Mouse (Mus musculus): ENCODE data around the gene Lhfpl1. TPM values are rescaled to one million over a fixed set of nuclear protein-coding genes. Genes with fewer than 3 reads are reported as not detected.
A peak's percentile ranks its signal among the peaks of the same experiment; 100 is the strongest.

Gene Lhfpl1
- polyA plus RNA-seq, 1 experiment from 2014 or later = 0.53 TPM

- Histone ChIP-seq H3K4me1 (ENCODE audit: insufficient read depth) (no peaks in the 10 kb centered on the region), H3K27ac (ENCODE audit: low read depth) (no peak overlapping the region), H3K9me3 (ENCODE audit: low read depth, low read length) (no peaks in the 10 kb centered on the region), H3K4me2 (no peak overlapping the region), H3K36me3 (ENCODE audit: insufficient read depth) (no peaks in the 10 kb centered on the region), H3K4me3 (ENCODE audit: low read depth, low read length) (no peak overlapping the region), H3K9ac (no peak overlapping the region), H3K27me3 (ENCODE audit: insufficient read depth, low read length) (no peaks in the 10 kb centered on the region)
- no peak for TF ChIP-seq CTCF (IDR thresholded peaks at IDR 0.05; ENCODE audit: low read depth)
- ATAC-seq (ENCODE audit: insufficient read depth) (no peak), DNase-seq (no peak)
- WGBS = 71% methylated on average over 3 of the region's 3 CpGs
These were observed 76.7 kb downstream of the Lhfpl1 start for GRCm38 (mm10) chrX:145272209-145272608.

- H3K9me3 ChIP-seq (ENCODE audit: low read depth, low read length) = no peaks in the 10 kb centered on the region
- DNase-seq = no peak
- H3K27me3 ChIP-seq (ENCODE audit: insufficient read depth, low read length) = no peaks in the 10 kb centered on the region
- no peaks in the 10 kb centered on the region for H3K36me3 ChIP-seq (ENCODE audit: insufficient read depth)
- WGBS = 24% methylated on average over 4 of the region's 4 CpGs
- no peak overlapping the region for H3K4me2 ChIP-seq
- no peak overlapping the region for H3K4me3 ChIP-seq (ENCODE audit: low read depth, low read length)
- H3K4me1 ChIP-seq (ENCODE audit: insufficient read depth) = no peaks in the 10 kb centered on the region
- no peak overlapping the region for H3K9ac ChIP-seq
- no peak overlapping the region for H3K27ac ChIP-seq (ENCODE audit: low read depth)
- ATAC-seq (ENCODE audit: insufficient read depth) = no peak
- no peak for TF ChIP-seq CTCF (IDR thresholded peaks at IDR 0.05; ENCODE audit: low read depth)
These were observed 77.1 kb downstream of the Lhfpl1 start for GRCm38 (mm10) chrX:145271768-145272167.

- Histone ChIP-seq H3K27ac (ENCODE audit: low read depth) (no peak overlapping the region), H3K4me3 (ENCODE audit: low read depth, low read length) (no peak overlapping the region), H3K9me3 (ENCODE audit: low read depth, low read length) (no peaks in the 10 kb centered on the region), H3K9ac (no peak overlapping the region), H3K36me3 (ENCODE audit: insufficient read depth) (no peaks in the 10 kb centered on the region), H3K4me1 (ENCODE audit: insufficient read depth) (no peaks in the 10 kb centered on the region), H3K4me2 (no peak overlapping the region), H3K27me3 (ENCODE audit: insufficient read depth, low read length) (no peaks in the 10 kb centered on the region)
- whole genome bisulfite sequencing = 32% methylated on average over 5 of the region's 5 CpGs
- ATAC-seq (ENCODE audit: insufficient read depth) (no peak), DNase-seq (peak; percentile 3)
- TF ChIP-seq CTCF (IDR thresholded peaks at IDR 0.05; ENCODE audit: low read depth) = no peak
These were observed 87.1 kb downstream of the Lhfpl1 start for GRCm38 (mm10) chrX:145261803-145262202.

Other genes with a start within 250 kb of the Lhfpl1 start
- 9.0 and 10.4 TPM in 2 replicates for gene Amot, start 156.1 kb upstream of the Lhfpl1 start, polyA plus RNA-seq (2014; fragmentation: Nextera tagmentation; extraction: Ambion mirVana)

All from lung, embryonic 14.5 days (tissue).